Mouse (Mus musculus): ENCODE data around the gene Gm3676. TPM values are rescaled to one million over a fixed set of nuclear protein-coding genes. Genes with fewer than 3 reads are reported as not detected.
"Not testable (repeated sequence)": the region's sequence is repeated elsewhere in the genome, so short reads cannot be mapped to it uniquely, and the experiment has no call there.

Gene Gm3676
- not detected in 2 replicates for polyA plus RNA-seq (2012; rRNA removed)

DNA sequence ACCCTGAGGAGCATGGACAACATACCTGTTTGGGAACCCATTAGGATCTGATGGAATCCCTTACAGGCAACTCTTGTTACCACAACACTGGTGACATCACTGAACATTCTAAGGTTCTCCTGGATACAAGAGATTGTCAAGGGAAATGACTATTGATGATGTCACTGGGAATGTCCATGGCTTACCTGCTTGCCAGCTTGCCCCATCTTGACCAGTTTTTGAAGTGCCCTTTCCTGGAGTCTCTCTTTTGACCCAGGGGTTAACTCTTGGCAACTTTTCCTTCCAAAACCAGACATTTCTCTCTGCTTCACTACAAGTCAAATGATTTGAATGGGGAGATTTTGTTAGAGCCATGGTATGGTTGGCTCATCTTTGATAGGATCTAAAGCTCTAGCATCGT, at the start of gene Gm3676:
Gene Gm3676, minus strand, starts transcription at position 101 of the 400 bp plus-strand sequence.
- WGBS: no CpG with 5 or more reads among the region's 1 CpGs
- not testable (repeated sequence) for H3K4me3 ChIP-seq (ENCODE audit: low read depth, low read length); H3K36me3 ChIP-seq (ENCODE audit: control insufficient read depth, insufficient read depth, low read length)

DNA sequence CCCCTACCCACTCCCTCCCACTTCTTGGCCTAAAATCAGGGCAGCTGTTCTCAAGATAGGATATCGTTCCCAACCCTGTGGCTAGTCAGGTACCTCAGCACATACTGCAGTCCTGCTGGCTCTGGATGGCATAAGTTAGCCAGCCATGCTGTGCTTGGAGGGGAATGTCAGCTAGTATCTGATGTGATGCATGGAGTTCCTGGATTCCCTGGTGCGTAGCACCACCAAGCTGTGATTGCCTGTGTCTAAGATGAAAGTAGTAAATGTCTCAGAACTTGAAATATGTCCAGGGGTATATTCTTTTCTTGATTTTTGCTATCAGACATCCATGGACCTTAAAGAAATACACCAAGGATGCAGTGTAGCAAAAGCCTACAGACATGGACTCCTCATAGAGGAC, 1.9 kb upstream of the Gm3676 start:
- WGBS: 79% methylated on average over 2 of the region's 2 CpGs
- not testable (repeated sequence) for H3K4me3 ChIP-seq (ENCODE audit: low read depth, low read length); H3K27ac ChIP-seq (ENCODE audit: insufficient read depth, low read depth, low read length); H3K36me3 ChIP-seq (ENCODE audit: control insufficient read depth, insufficient read depth, low read length); H3K27me3 ChIP-seq (ENCODE audit: control insufficient read depth, insufficient read depth, low read length); H3K4me1 ChIP-seq (ENCODE audit: control insufficient read depth, insufficient read depth, insufficient read length, low read length)

More for the DNA sequence above, at the start of gene Gm3676:
- H3K27me3 ChIP-seq (ENCODE audit: control insufficient read depth, insufficient read depth, low read length); H3K27ac ChIP-seq (ENCODE audit: insufficient read depth, low read depth, low read length); H3K4me1 ChIP-seq (ENCODE audit: control insufficient read depth, insufficient read depth, insufficient read length, low read length): not testable (repeated sequence)

DNA sequence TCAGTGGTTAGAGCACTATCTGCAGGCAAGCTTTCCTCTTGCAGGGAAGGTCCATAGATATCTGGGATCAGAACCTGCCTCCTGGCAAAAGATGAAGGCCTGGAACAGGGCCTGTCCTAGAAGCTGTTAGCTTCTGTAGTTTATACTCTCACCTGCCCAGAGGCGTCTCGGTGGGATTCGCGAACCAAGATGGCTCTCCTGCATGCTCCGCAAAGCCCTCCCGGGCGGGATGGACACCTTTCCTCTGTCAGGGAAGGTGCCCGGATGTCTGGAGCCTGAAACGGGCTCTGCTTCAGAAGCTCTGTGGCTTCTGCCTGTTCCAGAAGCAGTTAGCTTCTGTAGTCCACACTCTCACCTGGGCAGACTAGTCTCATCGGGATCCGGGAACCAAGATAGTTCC, 16.1 kb downstream of the Gm3676 start:
- not testable (repeated sequence) for H3K27me3 ChIP-seq (ENCODE audit: control insufficient read depth, insufficient read depth, low read length); H3K27ac ChIP-seq (ENCODE audit: insufficient read depth, low read depth, low read length); H3K36me3 ChIP-seq (ENCODE audit: control insufficient read depth, insufficient read depth, low read length); H3K4me1 ChIP-seq (ENCODE audit: control insufficient read depth, insufficient read depth, insufficient read length, low read length); H3K4me3 ChIP-seq (ENCODE audit: low read depth, low read length)
- WGBS: 96% methylated on average over 9 of the region's 11 CpGs

- H3K4me1 ChIP-seq (ENCODE audit: control insufficient read depth, insufficient read depth, insufficient read length, low read length); H3K4me3 ChIP-seq (ENCODE audit: low read depth, low read length); H3K36me3 ChIP-seq (ENCODE audit: control insufficient read depth, insufficient read depth, low read length); H3K27ac ChIP-seq (ENCODE audit: insufficient read depth, low read depth, low read length); H3K27me3 ChIP-seq (ENCODE audit: control insufficient read depth, insufficient read depth, low read length): not testable (repeated sequence)
- 91% methylated on average over 1 of the region's 2 CpGs for WGBS
These were observed 21.8 kb downstream of the Gm3676 start, which contains the start of gene Gm3072 for GRCm38 (mm10) chr14:41624512-41624911. Gene Gm3072, minus strand, starts transcription at chr14:41624612.

- H3K36me3 ChIP-seq (ENCODE audit: control insufficient read depth, insufficient read depth, low read length); H3K4me1 ChIP-seq (ENCODE audit: control insufficient read depth, insufficient read depth, insufficient read length, low read length); H3K27me3 ChIP-seq (ENCODE audit: control insufficient read depth, insufficient read depth, low read length); H3K4me3 ChIP-seq (ENCODE audit: low read depth, low read length); H3K27ac ChIP-seq (ENCODE audit: insufficient read depth, low read depth, low read length): not testable (repeated sequence)
- WGBS: 89% methylated on average over 5 of the region's 5 CpGs
These were observed 23.8 kb downstream of the Gm3676 start for GRCm38 (mm10) chr14:41622535-41622934.

GRCm38 (mm10) chr14:41610690-41611089, 35.6 kb downstream of the Gm3676 start:
- H3K36me3 ChIP-seq (ENCODE audit: control insufficient read depth, insufficient read depth, low read length); H3K4me3 ChIP-seq (ENCODE audit: low read depth, low read length); H3K27me3 ChIP-seq (ENCODE audit: control insufficient read depth, insufficient read depth, low read length); H3K27ac ChIP-seq (ENCODE audit: insufficient read depth, low read depth, low read length); H3K4me1 ChIP-seq (ENCODE audit: control insufficient read depth, insufficient read depth, insufficient read length, low read length): not testable (repeated sequence)
- 71% methylated on average over 1 of the region's 1 CpGs for WGBS

DNA sequence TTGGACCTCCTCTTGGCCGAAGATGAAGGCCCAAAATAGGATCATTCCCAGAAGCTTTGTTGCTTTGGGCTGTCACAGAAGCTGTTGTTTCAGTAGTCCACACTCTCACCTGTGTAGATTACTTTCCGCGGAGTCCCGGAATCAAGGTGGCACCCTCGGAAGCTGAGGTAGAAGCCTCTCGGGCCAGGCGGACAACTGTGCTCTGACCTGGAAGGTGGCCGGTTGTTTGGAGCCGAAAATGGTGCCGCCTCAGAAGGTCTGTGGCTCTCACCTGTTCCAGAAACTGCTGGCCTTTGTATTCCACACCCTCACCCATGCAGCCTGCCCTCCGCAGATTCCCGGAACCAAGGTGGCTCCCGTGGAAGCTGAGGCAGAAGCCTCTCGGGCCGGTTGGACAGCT, 45.4 kb downstream of the Gm3676 start:
- 94% methylated on average over 15 of the region's 15 CpGs for WGBS
- not testable (repeated sequence) for H3K27me3 ChIP-seq (ENCODE audit: control insufficient read depth, insufficient read depth, low read length); H3K36me3 ChIP-seq (ENCODE audit: control insufficient read depth, insufficient read depth, low read length); H3K4me3 ChIP-seq (ENCODE audit: low read depth, low read length); H3K4me1 ChIP-seq (ENCODE audit: control insufficient read depth, insufficient read depth, insufficient read length, low read length); H3K27ac ChIP-seq (ENCODE audit: insufficient read depth, low read depth, low read length)

Other genes with a start within 250 kb of the Gm3676 start
- gene Gm6482, start 238.2 kb downstream of the Gm3676 start, polyA plus RNA-seq (2012; rRNA removed): not detected in 2 replicates
- not detected in 2 replicates for gene Gm7954, start 193.0 kb downstream of the Gm3676 start, polyA plus RNA-seq (2012; rRNA removed)
- not detected in 2 replicates for gene Gm3486, start 157.0 kb downstream of the Gm3676 start, polyA plus RNA-seq (2012; rRNA removed)
- not detected in 2 replicates for gene Gm7970, start 90.9 kb downstream of the Gm3676 start, polyA plus RNA-seq (2012; rRNA removed)
- gene 1700049E17Rik2, start 73.3 kb downstream of the Gm3676 start, polyA plus RNA-seq (2012; rRNA removed): not detected in 2 replicates
- gene Gm3072, start 21.9 kb downstream of the Gm3676 start, polyA plus RNA-seq (2012; rRNA removed): not detected in 2 replicates
- gene Gm8068, start 55.4 kb upstream of the Gm3676 start, polyA plus RNA-seq (2012; rRNA removed): not detected in 2 replicates
- gene Gm7929, start 104.1 kb upstream of the Gm3676 start, polyA plus RNA-seq (2012; rRNA removed): not detected in 2 replicates
- gene Gm47189, start 126.0 kb upstream of the Gm3676 start, polyA plus RNA-seq (2012; rRNA removed): not detected in 2 replicates